Mouse (Mus musculus) 3134 (cell line): Measurements from ENCODE around the gene Ap1g2.

Experiments used
- DNase-seq: peaks from one replicate; pipeline ENCODE4 v3.0.0-alpha.2; 2011; ENCODE audit warnings: low spot score; ENCODE audit not compliant: insufficient read length; ENCODE audit errors: extremely low read depth

Gene Ap1g2

DNA sequence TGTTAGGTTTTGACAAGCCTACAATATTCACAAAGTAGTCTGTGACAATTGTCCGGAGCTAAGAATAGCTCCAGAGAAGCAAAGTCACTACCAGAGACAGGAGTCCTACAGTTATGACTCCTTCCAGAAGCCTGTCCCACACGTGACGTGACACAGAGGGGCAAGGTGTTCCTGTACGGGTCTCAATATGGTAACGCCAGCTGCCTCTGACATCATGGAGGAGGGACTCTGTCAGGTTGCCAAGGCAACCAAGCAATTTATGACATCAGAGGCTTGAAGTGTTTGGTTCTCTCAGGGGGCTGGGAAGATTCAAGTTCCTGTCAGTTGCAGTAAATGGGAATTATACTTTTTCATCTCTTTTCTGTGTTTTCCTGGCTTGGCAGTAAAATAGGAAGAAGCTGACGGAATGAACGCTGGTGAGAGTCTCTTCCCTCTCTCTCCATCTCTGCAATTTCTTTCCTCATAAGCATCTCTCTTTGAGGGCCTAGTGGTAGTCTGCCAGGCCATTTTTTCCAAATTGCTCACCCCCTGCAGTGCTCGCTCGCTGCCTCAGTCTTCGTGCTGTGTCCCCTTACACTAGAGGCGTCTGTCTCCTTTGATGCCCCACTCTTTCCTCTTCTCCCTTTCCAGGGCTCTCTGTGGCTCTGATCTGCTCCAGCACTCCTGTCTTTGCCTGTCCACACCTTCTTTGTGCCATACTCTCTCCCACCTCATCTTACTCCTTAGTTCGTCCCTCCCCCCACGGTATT, 17.0 kb downstream of the Ap1g2 start:
- DNase-seq = no peak

DNA sequence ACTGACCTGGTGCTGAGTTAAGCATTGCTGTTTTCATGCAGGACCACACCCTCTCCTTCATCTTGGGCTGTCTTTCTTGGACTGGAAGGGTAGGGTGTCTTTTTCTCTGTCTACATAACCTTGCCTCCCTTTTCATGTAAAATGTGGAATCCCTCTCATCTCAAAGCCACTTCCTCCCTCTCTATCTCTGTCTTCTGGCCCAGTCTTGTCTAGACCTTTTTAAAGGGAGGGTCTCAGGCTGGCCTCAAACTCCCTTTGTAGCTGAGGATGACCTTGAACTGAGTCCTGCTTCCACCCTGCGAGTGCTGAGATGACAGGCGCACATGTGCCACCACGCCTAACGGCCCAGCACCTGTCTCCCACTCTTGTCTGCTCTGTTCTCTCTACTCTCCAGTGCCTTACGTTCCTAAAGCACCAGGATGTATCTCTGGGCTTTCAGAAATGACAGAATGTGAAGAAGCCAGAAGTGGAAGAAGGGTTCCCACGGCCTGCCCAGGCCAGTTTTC, 20.3 kb downstream of the Ap1g2 start:
- no peak for DNase-seq

DNA sequence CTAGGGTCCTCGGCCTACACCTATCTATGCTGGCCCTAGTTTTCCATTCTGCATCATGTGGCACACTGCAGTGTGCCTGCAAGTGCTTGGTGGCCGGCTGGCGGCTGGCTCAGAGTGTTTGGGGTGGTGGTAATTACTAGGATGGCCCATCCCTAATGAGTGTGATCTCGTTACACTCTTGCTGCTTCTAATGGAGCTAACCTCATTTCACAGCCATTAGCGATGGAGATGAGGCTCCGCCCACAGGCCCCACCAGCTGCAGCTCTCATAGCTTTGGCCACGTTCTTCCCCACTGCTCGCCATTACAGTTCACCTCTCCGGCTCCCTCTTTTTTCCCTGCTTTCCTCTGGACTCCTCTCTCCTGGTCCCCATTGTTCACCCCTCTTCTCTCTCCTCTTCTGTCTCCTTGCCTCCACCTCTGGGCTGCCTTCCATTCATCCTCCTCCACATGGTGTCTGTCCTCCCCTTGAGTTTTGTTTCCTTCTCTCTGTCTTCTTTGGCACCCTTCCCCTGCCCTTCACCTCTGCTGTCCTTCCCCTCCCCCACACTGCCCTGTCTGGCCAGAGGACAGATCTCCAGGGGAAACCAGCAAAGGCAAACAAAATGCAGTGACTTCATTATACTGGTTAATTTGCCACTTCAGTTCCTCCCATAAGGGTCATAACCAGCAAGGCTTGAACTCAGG, 20.9 kb downstream of the Ap1g2 start:
- DNase-seq = no peak

DNA sequence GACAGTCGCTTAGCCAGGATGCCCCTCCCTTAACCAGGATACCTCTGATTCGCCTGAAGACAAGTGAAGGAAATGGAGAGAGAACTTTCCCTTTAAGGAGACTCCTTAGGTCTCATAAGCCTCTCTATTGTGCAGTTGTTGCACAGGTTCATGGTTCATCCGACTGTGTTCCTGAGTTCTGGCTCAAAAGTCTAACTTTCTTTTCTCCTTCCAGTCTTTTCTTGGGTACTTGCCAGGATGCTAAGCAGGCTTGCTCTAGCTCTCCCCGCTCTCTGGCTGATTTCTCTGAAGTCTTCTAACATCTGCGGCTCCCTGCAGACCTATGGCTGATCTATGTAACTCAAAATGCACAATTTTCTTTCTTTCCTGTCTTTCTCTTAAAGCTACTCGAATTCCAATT, 22.9 kb downstream of the Ap1g2 start:
- DNase-seq = no peak

DNA sequence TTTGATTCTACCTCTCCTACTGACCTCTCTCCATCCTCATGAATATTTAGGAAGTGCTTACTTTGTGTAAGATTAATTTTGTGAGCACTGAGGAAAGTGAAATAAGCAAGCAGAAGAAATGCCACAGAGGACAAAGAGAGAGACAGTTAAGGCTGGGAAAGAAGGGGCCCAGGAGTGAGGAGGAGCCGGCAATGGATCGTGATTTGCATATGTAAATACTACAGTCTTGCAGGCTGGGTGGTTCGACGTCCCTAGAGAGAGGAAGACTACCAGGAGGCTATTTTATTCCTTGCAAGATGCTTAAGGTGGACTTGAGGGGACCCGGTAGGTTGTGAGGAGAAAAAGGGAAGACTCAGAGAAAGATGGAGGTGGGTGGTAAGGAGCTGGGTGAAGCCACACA, 25.3 kb downstream of the Ap1g2 start:
- DNase-seq = no peak

DNA sequence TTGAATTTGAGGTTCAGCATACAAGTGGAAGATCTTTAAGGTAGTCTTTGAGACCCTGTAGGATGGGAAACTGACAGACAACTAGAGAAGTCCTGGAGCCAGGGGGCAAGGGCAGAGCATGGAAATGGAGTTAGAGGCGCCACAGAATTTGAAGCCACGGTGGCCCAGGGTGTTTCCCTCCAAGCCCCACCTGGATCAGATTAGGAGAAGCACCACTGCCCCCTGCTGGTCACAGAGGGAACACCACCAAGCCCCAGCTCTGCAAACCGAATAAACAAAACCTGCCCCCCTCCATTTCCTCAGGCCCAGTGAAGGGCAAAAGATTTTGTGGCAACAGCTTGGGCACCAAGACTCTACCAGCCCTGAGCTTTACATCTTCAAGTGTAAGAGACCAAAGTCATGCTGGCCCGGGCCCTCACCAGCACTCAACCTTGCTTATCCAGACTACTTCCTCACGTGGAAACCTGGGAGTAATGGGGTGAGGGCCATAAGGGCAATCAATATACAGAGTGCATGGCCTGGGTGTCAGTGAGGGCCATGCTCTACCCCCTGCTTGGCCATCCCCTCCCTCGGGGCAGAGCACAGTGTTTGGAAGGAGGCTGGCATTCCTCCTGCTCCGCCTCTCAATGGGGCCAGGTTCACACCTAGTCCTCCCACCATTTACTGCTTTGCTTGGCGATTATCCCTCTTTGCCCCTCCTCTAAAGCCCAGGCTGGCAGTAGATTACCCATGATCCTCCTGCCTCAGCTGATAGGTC, 27.0 kb downstream of the Ap1g2 start:
- no peak for DNase-seq

DNA sequence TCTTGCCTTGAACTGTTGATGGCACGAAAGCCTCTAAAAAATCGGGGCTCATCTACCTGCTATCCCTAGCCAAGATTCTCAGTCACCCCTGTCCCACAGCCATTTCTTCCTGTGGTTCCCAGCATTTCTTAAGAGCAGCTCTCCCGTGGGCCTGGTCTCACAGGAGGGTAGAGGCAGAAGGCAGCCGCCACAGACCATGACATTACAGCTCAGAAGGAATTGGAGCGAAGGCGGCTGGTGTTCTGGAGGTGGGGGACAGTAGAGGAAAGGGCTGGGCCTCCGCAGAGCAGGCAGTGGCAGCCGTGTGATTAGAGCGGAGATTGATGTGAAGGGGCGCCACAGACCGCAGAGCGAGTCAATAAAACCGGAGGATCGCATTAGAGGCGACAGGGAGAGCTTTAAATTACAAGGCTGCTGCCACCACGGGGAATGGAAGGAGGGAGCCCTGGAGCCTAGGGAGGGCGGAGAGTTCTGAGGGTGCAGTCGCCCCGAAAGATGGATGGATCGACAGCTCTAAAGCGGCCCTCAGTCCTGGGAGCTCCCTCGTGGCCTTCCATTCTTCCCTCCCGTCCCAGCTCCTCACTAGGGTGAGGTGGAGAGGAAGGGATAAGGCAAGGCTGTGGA, 27.9 kb downstream of the Ap1g2 start:
- DNase-seq = no peak

DNA sequence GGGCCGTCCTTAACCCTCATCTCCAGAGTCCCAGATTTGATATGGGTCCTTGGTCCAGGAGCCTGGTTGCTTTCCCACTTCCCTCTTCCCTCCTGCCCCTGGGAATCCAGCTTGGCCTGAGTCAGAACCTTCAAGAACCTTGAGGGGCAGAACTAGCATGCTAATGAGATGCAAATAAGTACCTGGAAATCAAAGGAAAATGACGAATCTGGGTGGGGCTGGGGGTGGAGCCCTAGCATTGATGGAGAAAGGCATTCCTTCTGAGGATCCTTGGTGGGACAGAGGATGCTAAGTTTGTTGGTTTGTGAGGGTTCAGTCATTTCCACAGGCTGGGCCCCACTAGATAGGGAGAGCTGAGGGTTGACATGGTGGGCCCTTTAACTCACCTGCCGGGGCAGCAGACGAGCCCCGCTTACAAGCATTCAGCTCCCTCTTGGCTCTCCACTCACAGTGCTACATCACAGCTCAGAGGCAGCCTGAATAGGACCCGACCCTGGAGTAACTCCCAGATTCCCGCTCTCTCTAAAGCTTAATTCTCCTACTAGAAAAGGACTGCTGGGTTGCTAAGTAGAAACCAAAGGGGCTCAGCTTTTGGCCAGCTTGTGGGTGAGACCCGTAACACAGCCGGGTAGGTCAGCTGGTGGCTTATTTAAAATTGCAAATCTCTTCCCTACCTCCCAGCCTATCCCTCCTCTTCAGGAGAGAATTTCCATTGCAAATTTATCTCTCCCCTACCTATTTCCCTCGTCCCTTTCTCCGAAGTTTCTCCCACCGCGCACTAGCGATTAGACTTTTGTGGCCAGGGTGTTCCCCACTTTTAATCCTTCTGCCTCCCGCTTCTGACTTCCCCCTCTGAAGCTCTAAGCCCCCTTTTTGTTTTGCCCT, 28.7 kb downstream of the Ap1g2 start:
- no peak for DNase-seq

DNA sequence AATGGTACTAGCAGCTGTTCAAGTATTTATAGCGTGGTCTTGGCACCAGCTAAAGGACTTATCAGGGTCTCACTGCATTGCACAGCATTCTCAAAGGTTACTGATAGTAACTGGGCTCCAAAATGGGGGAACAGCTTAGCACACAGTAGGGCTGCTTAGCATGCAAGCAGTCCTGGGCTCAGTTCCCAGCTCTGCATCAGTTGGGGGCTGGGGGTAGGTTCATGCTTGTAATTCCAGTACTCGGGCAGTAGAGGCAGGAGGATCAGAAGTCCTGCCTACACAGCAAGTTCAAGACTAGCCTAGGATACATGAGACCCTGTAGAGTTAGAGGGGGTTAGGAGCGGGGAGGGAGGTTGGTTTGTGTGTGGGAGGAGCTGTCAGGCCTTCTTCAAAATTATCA, 29.4 kb downstream of the Ap1g2 start:
- DNase-seq = no peak

DNA sequence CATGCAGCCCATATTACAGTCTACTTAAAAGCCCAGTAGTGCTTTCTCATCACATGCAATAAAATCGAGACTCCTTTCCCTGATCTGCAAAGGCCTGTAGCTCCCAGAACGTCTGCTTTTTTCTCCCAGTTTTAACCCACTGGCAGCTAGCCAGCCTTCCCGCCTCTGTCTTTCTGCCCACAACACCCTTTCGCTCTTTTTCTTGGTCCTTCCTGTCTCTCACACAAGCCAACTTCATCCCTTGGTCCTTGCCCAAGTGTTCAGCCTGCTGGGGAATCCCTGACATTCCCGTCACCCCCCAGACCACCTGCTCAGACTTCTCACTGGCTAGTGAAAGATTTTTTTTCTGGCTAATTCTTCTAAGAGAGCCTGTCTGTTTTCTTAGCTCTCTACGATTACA, 30.2 kb downstream of the Ap1g2 start:
- DNase-seq = no peak

DNA sequence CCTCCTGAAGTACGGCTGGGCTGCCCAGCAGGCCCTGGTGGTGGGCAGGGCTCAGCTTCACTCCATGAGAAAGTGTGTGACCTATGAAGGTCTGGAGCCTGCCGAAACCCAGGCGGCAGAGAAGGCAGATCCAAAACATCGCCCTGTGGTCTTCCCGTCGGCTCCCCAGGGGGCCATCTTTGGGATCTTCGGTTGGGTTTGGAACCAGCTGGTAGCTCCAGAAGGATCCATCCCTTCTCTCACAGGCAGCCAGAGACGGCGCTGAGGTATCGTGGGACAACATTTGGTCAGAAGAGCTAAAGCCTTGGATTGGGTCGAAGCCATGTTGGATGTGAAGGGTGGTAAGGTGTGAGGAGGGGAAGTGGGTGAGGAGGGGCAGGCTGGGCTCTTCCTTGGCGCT, 32.0 kb downstream of the Ap1g2 start:
- DNase-seq = no peak

DNA sequence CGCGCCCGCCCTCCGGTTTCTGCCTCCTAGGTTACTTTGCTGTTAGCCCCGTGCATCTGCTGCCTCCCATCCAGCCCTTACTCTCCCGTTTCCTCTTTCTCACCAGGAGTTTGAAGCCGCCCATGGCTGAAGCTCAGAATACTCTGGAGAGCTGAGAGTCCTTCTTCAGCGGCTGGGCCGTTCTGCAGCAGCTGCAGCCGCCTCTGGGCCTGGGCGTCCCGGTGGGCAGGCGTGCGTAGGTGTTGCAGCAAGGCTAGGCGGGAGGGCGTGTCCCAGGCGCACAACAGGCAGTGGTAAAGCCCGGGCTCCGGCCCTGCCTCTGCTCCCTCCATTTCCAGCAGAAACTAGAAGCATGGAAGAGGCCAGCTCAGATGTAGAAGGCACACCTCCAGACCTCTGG, 34.6 kb downstream of the Ap1g2 start:
- no peak for DNase-seq

DNA sequence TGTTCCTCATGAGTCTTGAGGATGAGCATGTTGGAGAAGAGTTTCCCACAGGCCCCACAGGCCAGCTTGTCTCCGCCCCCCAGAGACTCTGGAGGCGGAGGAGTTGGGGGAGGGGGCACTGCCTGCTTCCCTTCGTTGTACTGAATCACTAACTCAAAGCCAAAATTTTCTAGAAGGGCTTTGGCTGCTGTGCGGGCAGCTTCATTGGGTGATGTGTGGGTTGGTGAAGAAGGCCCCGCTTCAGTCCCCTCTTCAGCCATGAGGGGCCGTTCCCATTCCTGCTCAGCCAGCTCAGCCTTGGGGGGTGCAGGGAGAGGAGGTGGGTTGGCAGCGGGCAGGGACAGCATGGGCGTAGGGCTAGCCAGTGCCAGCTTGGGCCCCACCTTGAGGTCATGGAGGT, 40.4 kb downstream of the Ap1g2 start:
- DNase-seq = no peak

DNA sequence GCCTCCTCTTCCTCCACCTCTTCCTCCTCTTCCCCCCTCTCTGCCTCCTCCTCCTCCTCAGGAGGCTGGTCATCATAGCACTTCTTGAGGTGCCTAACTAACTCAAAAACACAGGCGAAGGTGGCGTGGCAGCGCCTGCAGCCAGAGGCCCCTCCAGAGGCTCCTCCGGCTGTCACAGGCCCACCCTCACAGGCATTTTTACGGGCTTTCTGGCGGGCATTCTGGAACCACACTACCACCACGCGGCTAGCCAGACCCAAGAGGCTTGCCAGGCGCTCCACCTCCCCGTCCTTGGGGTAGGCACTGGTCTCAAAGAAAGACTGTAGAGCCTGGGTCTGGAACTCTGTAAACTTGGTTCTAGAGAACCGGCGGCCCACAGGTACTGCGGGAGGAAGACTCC, 41.0 kb downstream of the Ap1g2 start:
- no peak for DNase-seq

DNA sequence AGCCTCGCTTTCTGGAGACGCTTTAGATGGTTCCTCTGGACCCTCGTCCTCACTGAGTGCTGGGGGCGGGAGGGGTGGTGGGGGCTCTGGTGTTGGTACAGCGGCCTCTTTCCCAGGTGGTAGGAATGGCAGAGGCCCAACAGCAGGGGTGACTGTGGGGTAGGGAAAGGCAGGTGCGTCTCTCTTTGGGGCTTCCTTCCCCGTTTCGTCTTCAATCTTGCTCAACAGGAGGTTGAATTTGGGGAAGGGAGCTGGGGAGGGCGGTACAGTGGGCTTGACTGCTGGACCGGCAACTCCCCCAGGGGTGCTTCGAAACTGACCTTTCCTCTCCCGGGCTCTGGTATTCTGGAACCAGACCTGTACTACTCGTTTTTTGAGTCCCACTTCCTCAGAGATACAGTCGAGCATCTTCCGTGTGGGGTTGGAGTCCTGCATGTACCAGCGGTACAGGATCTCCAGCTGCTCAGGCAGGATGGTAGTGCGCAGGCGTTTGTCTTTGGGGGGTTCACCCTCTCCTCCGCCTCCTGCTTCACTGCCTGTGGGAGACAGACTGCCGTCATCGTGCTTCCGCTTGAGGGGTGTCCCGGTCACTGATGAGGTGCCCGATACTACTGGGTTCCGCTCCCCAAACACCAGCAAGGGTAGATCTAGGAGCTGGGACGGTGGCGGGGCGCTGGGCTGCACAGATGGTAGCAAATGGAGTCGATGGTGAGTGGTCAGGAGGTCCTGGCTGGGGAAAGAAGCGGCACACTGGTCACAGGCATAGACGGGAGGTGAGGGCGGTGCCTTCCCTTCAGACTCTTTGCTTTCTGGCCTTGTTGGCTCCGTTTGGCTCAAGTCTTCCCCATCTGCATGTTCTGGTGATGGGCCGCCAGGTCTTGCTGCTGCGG, 41.7 kb downstream of the Ap1g2 start:
- no peak for DNase-seq

DNA sequence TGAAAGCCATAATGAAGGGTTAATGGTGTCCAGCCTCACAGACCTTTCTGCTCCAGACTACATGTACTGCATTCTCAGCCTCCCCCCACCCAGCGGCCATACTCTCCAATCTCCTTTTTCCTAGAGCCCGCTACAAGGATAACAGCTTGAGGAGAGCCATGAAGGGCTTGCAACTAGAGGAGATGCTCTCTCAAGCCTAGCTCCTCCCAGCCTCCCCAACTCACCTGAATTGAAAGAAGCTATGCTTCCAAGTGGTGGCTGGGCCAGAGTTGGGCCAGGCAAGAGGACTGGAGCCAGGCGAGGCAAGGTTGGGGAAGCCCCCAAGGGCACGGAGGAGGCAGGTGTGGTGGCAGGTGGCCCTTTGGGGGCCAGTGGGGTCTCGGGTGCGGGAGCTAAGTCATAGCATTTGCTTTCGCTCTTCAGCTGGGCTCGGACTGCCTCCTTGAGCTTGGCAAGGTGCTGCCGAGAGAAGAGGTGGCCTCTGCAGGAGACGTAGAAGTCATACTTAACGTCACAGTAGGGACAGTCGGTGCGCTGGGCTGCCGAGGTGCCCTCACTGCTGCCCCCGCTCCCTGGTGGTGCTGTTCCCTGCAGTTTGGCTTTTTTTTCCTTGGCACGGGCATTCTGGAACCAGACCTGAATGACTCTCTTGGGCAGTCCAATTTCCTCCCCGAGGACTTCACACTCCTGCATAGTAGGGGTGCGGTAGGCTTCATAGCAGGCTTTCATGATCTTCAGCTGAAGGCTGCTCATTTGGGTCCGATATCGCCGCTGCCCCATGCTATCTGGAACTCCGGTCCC, 42.6 kb downstream of the Ap1g2 start:
- DNase-seq = no peak

DNA sequence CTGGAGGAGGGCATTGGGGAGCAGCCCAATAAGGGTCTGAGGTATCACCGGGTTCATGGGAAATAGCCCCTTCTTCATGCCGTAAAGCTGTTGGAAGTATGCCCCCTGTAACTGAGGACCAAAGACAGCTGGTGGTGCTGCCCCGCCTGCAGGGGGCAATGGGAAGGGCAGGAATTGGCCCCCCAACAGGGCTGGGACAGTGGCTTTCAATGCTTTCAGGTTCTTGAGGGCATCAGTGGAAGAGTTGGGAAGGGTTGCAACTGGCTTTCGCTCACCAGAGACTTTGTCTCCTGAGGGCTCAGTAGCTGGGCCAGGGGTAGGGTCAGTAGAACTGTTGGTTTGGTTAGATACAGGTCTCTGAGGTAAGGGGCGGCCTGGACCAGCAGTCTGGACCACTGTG, 43.3 kb downstream of the Ap1g2 start:
- DNase-seq = no peak

DNA sequence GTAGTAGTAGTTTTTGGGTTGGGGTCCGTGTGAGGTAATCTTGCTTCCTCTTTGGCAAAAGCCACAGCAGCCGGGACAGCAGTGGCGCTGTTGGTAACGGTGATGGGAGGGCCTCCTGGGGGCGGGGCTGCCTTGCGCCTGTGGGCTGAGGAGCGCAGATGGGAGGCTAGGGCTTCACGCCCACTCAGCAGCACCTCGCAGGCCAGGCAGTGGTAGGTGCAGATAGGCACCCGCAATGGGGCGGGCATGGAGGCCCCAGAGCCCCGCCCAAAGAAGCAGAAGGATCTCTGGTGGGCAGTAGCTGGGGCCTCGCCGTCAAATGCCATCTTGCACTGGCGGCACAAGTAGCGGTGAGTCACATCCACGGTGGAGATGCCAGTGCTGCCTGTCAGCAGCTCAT, 43.8 kb downstream of the Ap1g2 start:
- DNase-seq = no peak
